Mouse (Mus musculus): Measurements from ENCODE around the gene Zfp712.

DNA sequence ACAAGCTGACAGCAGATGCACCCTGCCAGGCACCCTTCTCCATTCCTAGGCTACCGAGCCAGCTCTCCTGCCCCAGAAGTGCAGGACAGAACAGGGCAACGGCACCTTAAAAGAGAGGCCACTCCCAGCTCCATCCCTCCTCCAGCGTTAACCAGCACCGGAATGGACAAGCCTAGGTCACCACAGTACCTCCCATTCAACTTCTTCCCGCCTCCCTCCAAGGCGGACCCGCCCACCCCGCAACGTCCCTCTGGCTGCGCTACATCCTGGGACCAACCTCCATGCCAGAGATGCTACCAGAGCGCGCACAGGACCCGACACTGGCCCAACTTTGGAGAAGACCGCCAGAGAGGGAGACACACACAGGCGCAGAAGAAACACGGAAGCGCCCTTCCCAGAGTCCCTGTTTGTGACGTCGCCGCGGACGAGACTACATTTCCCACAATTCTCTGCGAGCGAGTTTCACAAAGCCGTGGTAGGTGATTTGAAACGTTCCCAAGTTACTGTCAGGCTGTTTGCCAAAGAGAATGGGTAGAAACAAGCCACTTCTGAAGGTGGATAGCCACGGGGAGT, at the start of gene Zfp712:
- TF ChIP-seq GATA1 (IDR thresholded peaks at IDR 0.05; ENCODE audit: borderline replicate concordance, low read length) (no peak), FLI1 (IDR thresholded peaks at IDR 0.05; ENCODE audit: low read length) (no peak)

Data from megakaryocyte, embryonic 14.5 days (primary cell).